Mouse (Mus musculus): ENCODE data around the gene 4932414N04Rik. TPM values are rescaled to one million over a fixed set of nuclear protein-coding genes. Genes with fewer than 3 reads are reported as not detected.

The 4932414N04Rik gene
- total RNA-seq, 2 experiments from 2014 or later = not detected

Other genes starting within 250 kb of the 4932414N04Rik start
- 2.1 and 4.3 TPM in 2 replicates for gene Stk39, start 184.2 kb upstream of the 4932414N04Rik start, total RNA-seq (2014; fragmentation: Nextera tagmentation)
- gene Stk39, start 184.2 kb upstream of the 4932414N04Rik start, total RNA-seq (2017) = 1.3 and 1.6 TPM in 2 replicates
- gene 4933409G03Rik, start 74.1 kb upstream of the 4932414N04Rik start, total RNA-seq (2014; fragmentation: Nextera tagmentation) = not detected in 2 replicates
- not detected in 2 replicates for gene 4933409G03Rik, start 74.1 kb upstream of the 4932414N04Rik start, total RNA-seq (2017)
- gene Cers6, start 205.0 kb downstream of the 4932414N04Rik start, total RNA-seq (2014; fragmentation: Nextera tagmentation) = 0.79 and 2.8 TPM in 2 replicates
- gene Cers6, start 205.0 kb downstream of the 4932414N04Rik start, total RNA-seq (2017) = 1.1 and 1.4 TPM in 2 replicates

Measured in megakaryocyte-erythroid progenitor cell, adult 5-6 weeks (primary cell).